Mouse (Mus musculus): ENCODE measurements at regions not wholly inside any gene's neighbourhood (a gene's known extent, or its start where the extent isn't known, plus 50 kb on each side); places are given as distances from the start of the nearest gene placed in this dataset.

DNA sequence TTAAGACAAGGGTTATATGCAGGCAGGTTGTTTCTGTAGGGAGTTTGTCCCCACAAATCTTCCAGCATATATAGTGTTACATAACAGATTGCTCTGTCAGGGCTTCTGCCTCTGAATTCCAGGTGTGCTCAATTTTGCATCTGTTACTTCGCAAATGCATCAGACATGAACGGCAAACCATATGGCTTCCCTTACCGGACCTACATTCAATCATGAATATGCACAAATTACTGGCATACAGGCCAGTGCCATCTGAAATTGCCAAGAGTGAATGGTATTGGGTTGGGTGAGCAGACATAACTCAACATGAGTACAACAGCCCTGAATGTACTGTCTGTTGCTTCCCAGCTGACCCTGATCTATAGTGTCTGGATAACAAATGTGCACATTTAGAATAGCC is 929.4 kb downstream of the Diaph3 start:
- TF ChIP-seq CTCF (IDR thresholded peaks at IDR 0.05; ENCODE audit: insufficient read depth, low read depth, low read length) (no peak), POLR2A (IDR thresholded peaks at IDR 0.05; ENCODE audit: insufficient read depth, low read depth, low read length) (no peak)

Measured in olfactory bulb, adult 2 months (tissue).